Mouse (Mus musculus) ES-Bruce4 (cell line): ENCODE measurements around the gene Mcu.

Experiments
- CTCF ChIP-seq: IDR thresholded peaks from one replicate; pipeline ENCODE4 v1.8.1; 2011; ENCODE audit warnings: low read depth, low read length
- POLR2A ChIP-seq: IDR thresholded peaks from one replicate; pipeline ENCODE4 v1.8.1; 2011; ENCODE audit warnings: low read length; ENCODE audit not compliant: insufficient read depth

DNA sequence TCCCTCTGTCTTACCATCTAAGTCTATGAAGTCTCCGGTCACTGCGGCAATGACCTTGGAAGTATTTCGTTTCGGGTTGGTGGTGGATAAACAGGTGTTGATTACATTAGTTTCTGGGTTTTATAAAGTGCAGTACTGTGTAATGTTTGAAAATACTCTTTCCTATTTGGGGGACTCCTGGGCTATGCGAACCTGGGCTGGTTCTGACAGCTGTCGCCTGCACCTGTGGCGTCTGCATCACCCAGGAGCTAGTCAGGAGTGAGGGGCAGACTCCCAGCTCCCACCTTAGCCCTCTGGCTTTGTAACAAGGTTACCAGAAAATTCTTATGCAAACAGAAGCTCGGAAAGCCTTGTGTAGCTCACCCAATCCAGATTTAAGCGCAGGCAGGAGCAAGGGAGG lies 114.7 kb downstream of the Mcu start:
- TF ChIP-seq CTCF (no peak), POLR2A (no peak)
